In the genomic region with DNA sequence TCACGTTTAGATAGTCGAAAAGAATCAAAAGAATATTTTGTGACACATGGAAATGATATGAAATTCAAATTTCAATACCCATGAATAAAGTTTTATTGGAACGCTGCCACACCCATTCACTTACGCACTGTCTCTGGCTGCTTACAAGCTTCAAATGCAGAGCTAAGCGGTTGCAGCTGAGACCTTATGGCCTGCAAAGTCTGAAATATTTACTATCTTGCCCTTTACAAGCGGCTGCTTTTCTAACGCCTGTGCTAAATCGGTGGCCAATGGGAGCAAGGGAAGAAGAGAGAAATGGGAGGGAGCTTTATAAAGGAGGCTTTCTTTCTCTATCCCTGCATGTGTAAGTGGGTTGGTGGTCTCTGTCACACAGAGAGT, we compare ENCODE assay signal across 16 mouse cellular contexts.
DNase-seq lines count a peak whose midpoint lies in the region; ATAC-seq and TF ChIP-seq lines count a peak whose summit lies in the region.
"Had no signal": no experiment of that assay in that cellular context is flagged by ENCODE, and none has a peak within 500 bp of the region (broad histone marks: within the 10 kb centered on the region; RNA-seq: fewer than 3 reads in every experiment).

No protein-coding gene starts in this region.

- no peak overlapping the region for H3K4me3 ChIP-seq in forebrain, embryonic 16.5 days (replicated peaks; ENCODE audit: low read length)
- no peak overlapping the region for H3K4me3 ChIP-seq in forebrain, embryonic 11.5 days (ENCODE audit: low read depth, low read length)
- H3K4me3 ChIP-seq in limb, embryonic 13.5 days: no peak overlapping the region
- no peak overlapping the region for H3K4me3 ChIP-seq in limb, embryonic 10.5 days
- no peak overlapping the region for H3K4me3 ChIP-seq in CH12.LX (replicated peaks in 1 of 3; ENCODE audit: low read depth in 2 of 3, low read length in 2 of 3, poor library complexity in 1 of 3)
- H3K4me3 ChIP-seq: heart, embryonic 10.5 days; myocyte had no signal

- no peak for TF ChIP-seq RAD21 in CH12.LX (IDR thresholded peaks at IDR 0.05; ENCODE audit: low read depth, low read length)

- no peak for DNase-seq in forebrain, embryonic 11.5 days (ENCODE audit: low spot score)
- DNase-seq in limb, embryonic 10.5 days (ENCODE audit: low spot score): no peak
- DNase-seq in CH12.LX (ENCODE audit: extremely low read depth): no peak
- DNase-seq in brain, embryonic 18.5 days (ENCODE audit: low read depth, low spot score): peak; percentile 18
- DNase-seq: B cell, adult 2 months; liver; lung, postnatal 14 days; right cerebral cortex, postnatal 14 days; spleen, adult 18-20 months; thymus, postnatal 25 days had no signal

- H3K27ac ChIP-seq in forebrain, embryonic 16.5 days (ENCODE audit: low read length): no peak overlapping the region
- no peak overlapping the region for H3K27ac ChIP-seq in forebrain, embryonic 11.5 days (ENCODE audit: low read depth, low read length)
- H3K27ac ChIP-seq in limb, embryonic 13.5 days: no peak overlapping the region
- no peak overlapping the region for H3K27ac ChIP-seq in limb, embryonic 10.5 days
- no peak overlapping the region for H3K27ac ChIP-seq in CH12.LX (ENCODE audit: insufficient read depth, low read depth)
- H3K27ac ChIP-seq: heart, embryonic 10.5 days had no signal

- 71% methylated on average over 8 of the region's 8 CpGs for WGBS in forebrain, embryonic 16.5 days
- 80% methylated on average over 8 of the region's 8 CpGs for WGBS in forebrain, embryonic 11.5 days
- WGBS in limb, embryonic 13.5 days: 37% methylated on average over 8 of the region's 8 CpGs
- 71% methylated on average over 8 of the region's 8 CpGs for whole genome bisulfite sequencing in limb, embryonic 10.5 days

- no peak for TF ChIP-seq CTCF in CH12.LX (conservative IDR thresholded peaks at IDR 0.05 in 1 of 2, IDR thresholded peaks at IDR 0.05 in 1 of 2; ENCODE audit: low read depth in 2 of 2, low read length in 2 of 2)

- peak; percentile 61 for ATAC-seq in forebrain, embryonic 16.5 days
- ATAC-seq in forebrain, embryonic 11.5 days (replicated peaks; ENCODE audit: low FRiP score): no peak
- ATAC-seq in limb, embryonic 13.5 days (ENCODE audit: low FRiP score, low read depth): peak; percentile 88; the same call in 1 of the 2 replicates
- no peak for ATAC-seq in erythroid progenitor cell, adult 5-6 weeks (replicated peaks; ENCODE audit: low FRiP score, poor library complexity, severe bottlenecking)
- ATAC-seq in cerebellum, adult (ENCODE audit: insufficient number of reproducible peaks, low FRiP score, low TSS enrichment): no peak

- H3K9ac ChIP-seq in forebrain, embryonic 16.5 days (replicated peaks; ENCODE audit: low read depth, low read length): no peak overlapping the region
- no peak overlapping the region for H3K9ac ChIP-seq in forebrain, embryonic 11.5 days (ENCODE audit: low read length)
- H3K9ac ChIP-seq in limb, embryonic 13.5 days: no peak overlapping the region
- no peak overlapping the region for H3K9ac ChIP-seq in CH12.LX (ENCODE audit: insufficient read depth, low read depth)

- no peaks in the 10 kb centered on the region for H3K27me3 ChIP-seq in forebrain, embryonic 16.5 days (replicated peaks; ENCODE audit: control insufficient read depth, insufficient read depth, low read length)
- no peaks in the 10 kb centered on the region for H3K27me3 ChIP-seq in forebrain, embryonic 11.5 days (ENCODE audit: control insufficient read depth, insufficient read depth, low read length)
- H3K27me3 ChIP-seq in limb, embryonic 13.5 days: 0 out of 2 replicates have a peak, but pooled peaks cover 2% of the 10 kb centered on the region
- no peaks in the 10 kb centered on the region for H3K27me3 ChIP-seq in limb, embryonic 10.5 days (ENCODE audit: low read depth, poor library complexity, severe bottlenecking)
- H3K27me3 ChIP-seq in CH12.LX (replicated peaks): no peaks in the 10 kb centered on the region

- H3K9me3 ChIP-seq in forebrain, embryonic 16.5 days (ENCODE audit: control insufficient read depth, low read length): no peaks in the 10 kb centered on the region
- H3K9me3 ChIP-seq in forebrain, embryonic 11.5 days (ENCODE audit: control insufficient read depth, low read length): no peaks in the 10 kb centered on the region
- H3K9me3 ChIP-seq in limb, embryonic 13.5 days: no peaks in the 10 kb centered on the region
- H3K9me3 ChIP-seq in limb, embryonic 10.5 days (replicated peaks): no peaks in the 10 kb centered on the region
- H3K9me3 ChIP-seq in CH12.LX (replicated peaks; ENCODE audit: low read length): no peaks in the 10 kb centered on the region
- H3K9me3 ChIP-seq: heart, embryonic 10.5 days had no signal

- in situ Hi-C loops in CH12.LX (cut with MboI; ENCODE audit: low pct_ligation_motif_present, low pct_unique_long_range_greater_than_20kb, low sequenced_read_pairs): no loop called here

- no peak for TF ChIP-seq EP300 in CH12.LX (IDR thresholded peaks at IDR 0.05; ENCODE audit: low read length)

- no peak for TF ChIP-seq POLR2A in CH12.LX (IDR thresholded peaks at IDR 0.05; ENCODE audit: low read depth, low read length)

- no peaks in the 10 kb centered on the region for H3K36me3 ChIP-seq in forebrain, embryonic 16.5 days (ENCODE audit: control insufficient read depth, insufficient read depth)
- H3K36me3 ChIP-seq in forebrain, embryonic 11.5 days (ENCODE audit: control insufficient read depth, insufficient read depth, low read length): no peaks in the 10 kb centered on the region
- H3K36me3 ChIP-seq in limb, embryonic 13.5 days: no peaks in the 10 kb centered on the region
- no peaks in the 10 kb centered on the region for H3K36me3 ChIP-seq in limb, embryonic 10.5 days
- no peaks in the 10 kb centered on the region for H3K36me3 ChIP-seq in CH12.LX (replicated peaks in 1 of 2; ENCODE audit: control insufficient read depth in 1 of 2, insufficient read depth in 1 of 2, low read length in 1 of 2)
- H3K36me3 ChIP-seq: heart, embryonic 10.5 days had no signal

- no peaks in the 10 kb centered on the region for H3K79me2 ChIP-seq in CH12.LX (replicated peaks; ENCODE audit: control insufficient read depth, extremely low read depth, insufficient read depth, poor library complexity, severe bottlenecking)

- H3K4me2 ChIP-seq in forebrain, embryonic 16.5 days (ENCODE audit: low read length): no peak overlapping the region
- no peak overlapping the region for H3K4me2 ChIP-seq in forebrain, embryonic 11.5 days (ENCODE audit: low read depth, low read length, severe bottlenecking)
- H3K4me2 ChIP-seq in limb, embryonic 13.5 days (replicated peaks): peak overlapping the region; percentile 35
- H3K4me2 ChIP-seq in CH12.LX (ENCODE audit: insufficient read depth, low read depth, poor library complexity, severe bottlenecking): peak overlapping the region; percentile 42; the same call in 1 of the 2 replicates

- dilution Hi-C loops in CH12.LX (cut with MboI; ENCODE audit: extremely low pct_ligation_motif_present, extremely low pct_unique_long_range_greater_than_20kb, low sequenced_read_pairs): no loop called here

- no peaks in the 10 kb centered on the region for H3K4me1 ChIP-seq in forebrain, embryonic 16.5 days (replicated peaks; ENCODE audit: control insufficient read depth, insufficient read depth, low read length)
- no peaks in the 10 kb centered on the region for H3K4me1 ChIP-seq in forebrain, embryonic 11.5 days (replicated peaks; ENCODE audit: control insufficient read depth, insufficient read depth, low read length)
- H3K4me1 ChIP-seq in limb, embryonic 13.5 days: peaks cover 16% of the 10 kb centered on the region
- no peaks in the 10 kb centered on the region; the same call in 1 of the 2 replicates for H3K4me1 ChIP-seq in limb, embryonic 10.5 days
- H3K4me1 ChIP-seq in CH12.LX (ENCODE audit: control insufficient read depth in 1 of 2, insufficient read depth in 2 of 2): peaks cover 0 to 5% of the 10 kb centered on the region in 2 experiments; a peak in 1 of 4 replicates
- H3K4me1 ChIP-seq: heart, embryonic 10.5 days had no signal

TF ChIP-seq in CH12.LX, 34 proteins besides CTCF, POLR2A, EP300 and RAD21:
- no peak for TF ChIP-seq ETS1 (conservative IDR thresholded peaks at IDR 0.05; ENCODE audit: low read depth, low read length)
- no peak for TF ChIP-seq IRF4 (IDR thresholded peaks at IDR 0.05; ENCODE audit: low read depth, low read length)
- TF ChIP-seq ZC3H11A (IDR thresholded peaks at IDR 0.05; ENCODE audit: low read depth, low read length): no peak
- no peak for TF ChIP-seq POLR2AphosphoS2 (IDR thresholded peaks at IDR 0.05; ENCODE audit: low read depth, low read length)
- TF ChIP-seq SIN3A (IDR thresholded peaks at IDR 0.05; ENCODE audit: low read length): no peak
- no peak for TF ChIP-seq ZMIZ1 (IDR thresholded peaks at IDR 0.05; ENCODE audit: low read depth, low read length)
- no peak for TF ChIP-seq NRF1 (IDR thresholded peaks at IDR 0.05; ENCODE audit: low read depth, low read length)
- no peak for TF ChIP-seq RCOR1 (conservative IDR thresholded peaks at IDR 0.05; ENCODE audit: low read depth, low read length)
- TF ChIP-seq ZNF384 (IDR thresholded peaks at IDR 0.05; ENCODE audit: low read depth, low read length): no peak
- TF ChIP-seq USF2 (conservative IDR thresholded peaks at IDR 0.05; ENCODE audit: low read depth, low read length): no peak

Comparison
In these comparisons a context has a peak if more than half of its experiments do, and no peak if none do; other contexts are left out.
1. ATAC-seq: peak in forebrain, embryonic 16.5 days (single experiment) and limb, embryonic 13.5 days (single experiment); none in forebrain, embryonic 11.5 days (single experiment), erythroid progenitor cell, adult 5-6 weeks (single experiment) and cerebellum, adult (single experiment).
2. H3K4me2 ChIP-seq: peak in limb, embryonic 13.5 days (single experiment) and CH12.LX (single experiment); none in forebrain, embryonic 16.5 days (single experiment) and forebrain, embryonic 11.5 days (single experiment).